Comparison of ENCODE assay signal across 12 mouse cellular contexts in the genomic region with DNA sequence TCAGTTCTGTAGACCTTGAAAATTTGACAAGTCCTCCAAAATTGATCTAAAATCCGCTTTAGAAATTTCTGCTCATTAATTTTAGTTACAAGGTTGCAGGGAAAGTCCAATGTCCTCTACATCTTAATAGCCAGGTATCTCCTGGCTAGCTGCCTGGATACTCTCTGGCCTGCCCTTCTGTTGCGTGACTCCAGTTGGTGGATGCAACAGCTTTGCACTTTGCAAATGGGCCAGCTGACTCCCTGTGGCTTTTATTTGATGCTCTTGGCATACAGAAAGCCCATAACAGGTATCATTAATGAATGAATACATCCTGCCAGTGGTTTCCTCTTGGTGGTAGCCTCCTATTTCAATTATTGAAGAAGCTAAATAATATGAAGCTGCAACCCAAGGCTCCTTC.
"Had no signal": no experiment of that assay in that cellular context is flagged by ENCODE, and none has a peak within 500 bp of the region (broad histone marks: within the 10 kb centered on the region; RNA-seq: fewer than 3 reads in every experiment).

No protein-coding gene starts in this region.

- H3K4me3 ChIP-seq: left cerebral cortex, adult 2 months; limb, embryonic 15.5 days; midbrain, embryonic 13.5 days; neural tube, embryonic 15.5 days; stomach, embryonic 15.5 days had no signal

- H3K27me3 ChIP-seq: limb, embryonic 15.5 days; midbrain, embryonic 13.5 days; neural tube, embryonic 15.5 days; stomach, embryonic 15.5 days had no signal

- H3K4me2 ChIP-seq: limb, embryonic 15.5 days; midbrain, embryonic 13.5 days; neural tube, embryonic 15.5 days; stomach, embryonic 15.5 days had no signal

- H3K9ac ChIP-seq: limb, embryonic 15.5 days; liver, embryonic 14.5 days; midbrain, embryonic 13.5 days; neural tube, embryonic 15.5 days; stomach, embryonic 15.5 days had no signal

- ATAC-seq: midbrain, embryonic 13.5 days had no signal

- H3K9me3 ChIP-seq: limb, embryonic 15.5 days; midbrain, embryonic 13.5 days; neural tube, embryonic 15.5 days; stomach, embryonic 15.5 days had no signal

- H3K27ac ChIP-seq: left cerebral cortex, adult 2 months; limb, embryonic 15.5 days; liver, embryonic 14.5 days; midbrain, embryonic 13.5 days; neural tube, embryonic 15.5 days; stomach, embryonic 15.5 days had no signal

- DNase-seq: kidney, postnatal 25 days; lung, adult 18-20 months; right cerebral cortex, postnatal 4 days; spleen, adult 18-20 months; thymus, adult 2 months; thymus, postnatal 36 days had no signal

- H3K4me1 ChIP-seq: midbrain, embryonic 13.5 days; neural tube, embryonic 15.5 days; stomach, embryonic 15.5 days had no signal

- H3K36me3 ChIP-seq: limb, embryonic 15.5 days; midbrain, embryonic 13.5 days; neural tube, embryonic 15.5 days; stomach, embryonic 15.5 days had no signal
